Mouse (Mus musculus): Measurements from ENCODE around the gene Ankrd34a.
"Not testable (repeated sequence)": the region's sequence is repeated elsewhere in the genome, so short reads cannot be mapped to it uniquely, and the experiment has no call there.

GRCm38 (mm10) chr3:96606007-96606406, 9.6 kb downstream of the Ankrd34a start:
- TF ChIP-seq NRF1 (IDR thresholded peaks at IDR 0.05; ENCODE audit: low read depth, low read length); CTCF (conservative IDR thresholded peaks at IDR 0.05 in 1 of 2, IDR thresholded peaks at IDR 0.05 in 1 of 2; ENCODE audit: low read depth in 2 of 2, low read length in 2 of 2); MAFK (IDR thresholded peaks at IDR 0.05; ENCODE audit: insufficient replicate concordance, low read length); EP300 (IDR thresholded peaks at IDR 0.05; ENCODE audit: low read length); MYC (IDR thresholded peaks at IDR 0.05; ENCODE audit: low read depth, low read length): not testable (repeated sequence)

All from CH12.LX (cell line).